In genomic region chr2:59470326-59471031, GRCm38 (mm10) we compare ENCODE assay signal across 8 mouse cellular contexts. TPM values are rescaled to one million over a fixed set of nuclear protein-coding genes. Genes with fewer than 3 reads are reported as not detected.
DNase-seq lines count a peak whose midpoint lies in the region; ATAC-seq and TF ChIP-seq lines count a peak whose summit lies in the region.
"Had no signal": no experiment of that assay in that cellular context is flagged by ENCODE, and none has a peak within 500 bp of the region (broad histone marks: within the 10 kb centered on the region; RNA-seq: fewer than 3 reads in every experiment).

No protein-coding gene starts in this region.

- no peak for TF ChIP-seq CTCF in layer of hippocampus, adult 2 months (conservative IDR thresholded peaks at IDR 0.05)
- no peak for TF ChIP-seq CTCF in forebrain, postnatal 0 days (IDR thresholded peaks at IDR 0.05; ENCODE audit: low read depth)
- no peak for TF ChIP-seq CTCF in lung, adult 2 months (IDR thresholded peaks at IDR 0.05; ENCODE audit: insufficient read depth, low read length)

- no peak overlapping the region for H3K9ac ChIP-seq in forebrain, postnatal 0 days
- H3K9ac ChIP-seq: neural tube, embryonic 12.5 days had no signal

- 0 out of 2 replicates have a peak, but pooled peaks have one; percentile 36 for ATAC-seq in forebrain, postnatal 0 days

- H3K27ac ChIP-seq in layer of hippocampus, adult 2 months: peak overlapping the region; percentile 80
- H3K27ac ChIP-seq in forebrain, postnatal 0 days (ENCODE audit: low read depth, low read length): peak overlapping the region; percentile 4; the same call in 1 of the 2 replicates
- H3K27ac ChIP-seq: neural tube, embryonic 12.5 days had no signal

- no peak for DNase-seq in layer of hippocampus, adult 2 months (ENCODE audit: low spot score in 2 of 2)
- DNase-seq in layer of hippocampus, adult 9-11 months: no peak
- DNase-seq in adrenal gland, postnatal 36 days: peak; percentile 16 to 17
- DNase-seq in forebrain, postnatal 0 days: peak; percentile 18
- peak; percentile 9 for DNase-seq in lung, adult 2 months
- DNase-seq in urinary bladder, postnatal 36 days (ENCODE audit: low spot score in 2 of 2): no peak
- no peak for DNase-seq in urinary bladder, adult 18-20 months (ENCODE audit: low spot score in 2 of 2)

- H3K36me3 ChIP-seq in forebrain, postnatal 0 days (ENCODE audit: insufficient read depth): no peaks in the 10 kb centered on the region
- H3K36me3 ChIP-seq: neural tube, embryonic 12.5 days had no signal

- no peaks in the 10 kb centered on the region for H3K9me3 ChIP-seq in forebrain, postnatal 0 days (ENCODE audit: low read length)
- H3K9me3 ChIP-seq: neural tube, embryonic 12.5 days had no signal

- WGBS in forebrain, postnatal 0 days: 46% methylated on average over 11 of the region's 11 CpGs
- 31% methylated on average over 11 of the region's 11 CpGs for WGBS in lung, adult 2 months

- no peaks in the 10 kb centered on the region for H3K4me1 ChIP-seq in forebrain, postnatal 0 days (ENCODE audit: insufficient read depth)
- H3K4me1 ChIP-seq in lung, adult 2 months (ENCODE audit: control insufficient read depth, insufficient read depth, low read length): peaks cover 6% of the 10 kb centered on the region; the same call in 1 of the 2 replicates
- H3K4me1 ChIP-seq: neural tube, embryonic 12.5 days had no signal

- H3K27me3 ChIP-seq in forebrain, postnatal 0 days (ENCODE audit: insufficient read depth, low read length): no peaks in the 10 kb centered on the region
- H3K27me3 ChIP-seq: neural tube, embryonic 12.5 days had no signal

- TF ChIP-seq POLR2A in lung, adult 2 months (IDR thresholded peaks at IDR 0.05; ENCODE audit: borderline replicate concordance, extremely low read depth, low read depth, low read length): no peak

- no peak overlapping the region for H3K4me2 ChIP-seq in forebrain, postnatal 0 days (ENCODE audit: low read depth)
- H3K4me2 ChIP-seq: neural tube, embryonic 12.5 days had no signal

- H3K4me3 ChIP-seq in layer of hippocampus, adult 2 months: peak overlapping the region; percentile 19; the same call in 1 of the 2 replicates
- no peak overlapping the region for H3K4me3 ChIP-seq in forebrain, postnatal 0 days (ENCODE audit: low read depth, low read length)
- H3K4me3 ChIP-seq in lung, adult 2 months (replicated peaks; ENCODE audit: extremely low read depth, low read depth, low read length): no peak overlapping the region
- H3K4me3 ChIP-seq: neural tube, embryonic 12.5 days had no signal

RNA-seq across cellular contexts. Expression of gene Dapl1, which starts 14.0 kb away (rescaled TPM):
- not detected for total RNA-seq in layer of hippocampus, adult 2 months (2021)
- total RNA-seq in adrenal gland, postnatal 36 days (2021): not detected
- 1.00 TPM in 1 of 2 replicates, not detected in the other for total RNA-seq in forebrain, postnatal 0 days (2014; rRNA removed)
- 2.2 and 2.3 TPM in 2 replicates for polyA plus RNA-seq in forebrain, postnatal 0 days (2015; fragmentation: Nextera tagmentation; extraction: Ambion mirVana)
- polyA plus RNA-seq in lung, adult 2 months (2012; rRNA removed): 0.25 and 2.7 TPM in 2 replicates
- polyA plus RNA-seq: neural tube, embryonic 12.5 days had no signal

Comparison
In these comparisons a context has a peak if more than half of its experiments do, and no peak if none do; other contexts are left out.
1. DNase-seq: peak in adrenal gland, postnatal 36 days (2 of 2), forebrain, postnatal 0 days (single experiment) and lung, adult 2 months (single experiment); none in layer of hippocampus, adult 2 months (0 of 2), layer of hippocampus, adult 9-11 months (single experiment), urinary bladder, postnatal 36 days (0 of 2) and urinary bladder, adult 18-20 months (0 of 2).